Mouse (Mus musculus) megakaryocyte, embryonic 14.5 days (primary cell): ENCODE results near the gene Lhcgr. TPM values are rescaled to one million over a fixed set of nuclear protein-coding genes. Genes with fewer than 3 reads are reported as not detected.
"Not testable (repeated sequence)": the region's sequence is repeated elsewhere in the genome, so short reads cannot be mapped to it uniquely, and the experiment has no call there.

Experiments used
- H3K27me3 ChIP-seq: replicated peaks from 2 replicates; pipeline ENCODE3; 2012; ENCODE audit warnings: inconsistent platforms
- H3K36me3 ChIP-seq: replicated peaks from 2 replicates; pipeline ENCODE3; 2012; ENCODE audit warnings: low read length, inconsistent platforms, mixed read lengths
- H3K4me1 ChIP-seq: 2 replicates; pipeline ENCODE4 v1.6.1; 2012; ENCODE audit warnings: inconsistent platforms
- H3K4me3 ChIP-seq: replicated peaks from 2 replicates; pipeline ENCODE3; 2012; ENCODE audit warnings: moderate library complexity, mild to moderate bottlenecking, inconsistent platforms
- H3K9me3 ChIP-seq: 2 replicates; pipeline ENCODE4 v1.6.1; 2012; ENCODE audit warnings: inconsistent platforms
- FLI1 ChIP-seq: IDR thresholded peaks from 2 replicates; pipeline ENCODE4 v1.6.1; 2012; ENCODE audit warnings: low read length, inconsistent platforms, mixed read lengths
- GATA1 ChIP-seq: IDR thresholded peaks from 3 replicates; pipeline ENCODE4 v1.6.1; 2012; ENCODE audit warnings: mixed read lengths, low read length, inconsistent platforms, borderline replicate concordance
- polyA plus RNA-seq: library from polyadenylated mRNA; stranded (reverse); fragments of >175 nt; gene quantifications from 2 replicates; pipeline ENCODE4 v1.2.3, GENCODE M21; 2012; ENCODE audit warnings: low replicate concordance; ENCODE audit not compliant: insufficient read depth

Lhcgr gene
- polyA plus RNA-seq: not detected in 2 replicates

- peaks cover 12% of the 10 kb centered on the region for H3K4me1 ChIP-seq
- TF ChIP-seq FLI1 (no peak), GATA1 (no peak)
- no peaks in the 10 kb centered on the region for H3K27me3 ChIP-seq
- 0 out of 2 replicates have a peak, but pooled peaks cover 3% of the 10 kb centered on the region for H3K9me3 ChIP-seq
- H3K4me3 ChIP-seq: peak within 1 kb of the TSS; percentile 23
- no peaks in the 10 kb centered on the region for H3K36me3 ChIP-seq
These were observed at the start of gene Lhcgr for GRCm38 (mm10) chr17:88791440-88792152. TSS of gene Lhcgr (minus strand) at chr17:88791990.

GRCm38 (mm10) chr17:88817601-88818000, 25.8 kb upstream of the Lhcgr start:
- Histone ChIP-seq H3K36me3 (no peaks in the 10 kb centered on the region), H3K4me1 (no peaks in the 10 kb centered on the region), H3K4me3 (no peak overlapping the region), H3K27me3 (no peaks in the 10 kb centered on the region), H3K9me3 (0 out of 2 replicates have a peak, but pooled peaks cover 7% of the 10 kb centered on the region)
- TF ChIP-seq FLI1 (no peak), GATA1 (no peak)

- H3K36me3 ChIP-seq, H3K27me3 ChIP-seq, H3K4me1 ChIP-seq, H3K4me3 ChIP-seq: not testable (repeated sequence)
- H3K9me3 ChIP-seq: peaks cover 10% of the 10 kb centered on the region; the same call in 1 of the 2 replicates
These were observed 21.2 kb upstream of the Lhcgr start for GRCm38 (mm10) chr17:88812943-88813342.

GRCm38 (mm10) chr17:88810807-88811206, 19.0 kb upstream of the Lhcgr start:
- H3K9me3 ChIP-seq: peaks cover 10% of the 10 kb centered on the region; the same call in 1 of the 2 replicates
- H3K36me3 ChIP-seq: no peaks in the 10 kb centered on the region
- TF ChIP-seq GATA1 (no peak), FLI1 (no peak)
- no peaks in the 10 kb centered on the region for H3K4me1 ChIP-seq
- H3K27me3 ChIP-seq: no peaks in the 10 kb centered on the region
- H3K4me3 ChIP-seq: no peak overlapping the region

GRCm38 (mm10) chr17:88806421-88806820, 14.6 kb upstream of the Lhcgr start:
- no peaks in the 10 kb centered on the region for H3K36me3 ChIP-seq
- H3K27me3 ChIP-seq: no peaks in the 10 kb centered on the region
- H3K4me3 ChIP-seq: no peak overlapping the region
- peaks cover 3% of the 10 kb centered on the region; the same call in 1 of the 2 replicates for H3K9me3 ChIP-seq
- no peak for TF ChIP-seq FLI1
- no peak for TF ChIP-seq GATA1
- no peaks in the 10 kb centered on the region for H3K4me1 ChIP-seq

- TF ChIP-seq GATA1 (no peak), FLI1 (no peak)
- Histone ChIP-seq H3K9me3 (no peaks in the 10 kb centered on the region), H3K27me3 (no peaks in the 10 kb centered on the region), H3K36me3 (no peaks in the 10 kb centered on the region), H3K4me1 (no peaks in the 10 kb centered on the region), H3K4me3 (no peak overlapping the region)
These were observed 11.7 kb upstream of the Lhcgr start for GRCm38 (mm10) chr17:88803441-88803840.

- 0 out of 2 replicates have a peak, but pooled peaks cover 3% of the 10 kb centered on the region for H3K9me3 ChIP-seq
- H3K36me3 ChIP-seq: no peaks in the 10 kb centered on the region
- no peaks in the 10 kb centered on the region for H3K27me3 ChIP-seq
- no peak for TF ChIP-seq GATA1
- no peak for TF ChIP-seq FLI1
- no peak overlapping the region for H3K4me3 ChIP-seq
- H3K4me1 ChIP-seq: peaks cover 12% of the 10 kb centered on the region
These were observed 1.1 kb downstream of the Lhcgr start for GRCm38 (mm10) chr17:88790680-88791079.

- Histone ChIP-seq H3K9me3 (0 out of 2 replicates have a peak, but pooled peaks cover 3% of the 10 kb centered on the region), H3K4me1 (peaks cover 12% of the 10 kb centered on the region), H3K27me3 (no peaks in the 10 kb centered on the region), H3K4me3 (no peak overlapping the region), H3K36me3 (no peaks in the 10 kb centered on the region)
- TF ChIP-seq FLI1 (no peak), GATA1 (no peak)
These were observed 3.4 kb downstream of the Lhcgr start for GRCm38 (mm10) chr17:88788392-88788791.

- H3K27me3 ChIP-seq: no peaks in the 10 kb centered on the region
- TF ChIP-seq GATA1 (no peak), FLI1 (no peak)
- no peak overlapping the region for H3K4me3 ChIP-seq
- H3K4me1 ChIP-seq: peaks cover 12% of the 10 kb centered on the region
- H3K36me3 ChIP-seq: no peaks in the 10 kb centered on the region
- 0 out of 2 replicates have a peak, but pooled peaks cover 4% of the 10 kb centered on the region for H3K9me3 ChIP-seq
These were observed 4.9 kb downstream of the Lhcgr start for GRCm38 (mm10) chr17:88786881-88787280.

- no peak overlapping the region for H3K4me3 ChIP-seq
- peaks cover 5% of the 10 kb centered on the region; the same call in 1 of the 2 replicates for H3K9me3 ChIP-seq
- H3K36me3 ChIP-seq: no peaks in the 10 kb centered on the region
- H3K27me3 ChIP-seq: no peaks in the 10 kb centered on the region
- H3K4me1 ChIP-seq: peaks cover 9% of the 10 kb centered on the region
- TF ChIP-seq FLI1: no peak
- TF ChIP-seq GATA1: no peak
These were observed 5.4 kb downstream of the Lhcgr start for GRCm38 (mm10) chr17:88786385-88786784.
